Mouse (Mus musculus): ENCODE measurements around the gene Mettl7b. TPM values are rescaled to one million over a fixed set of nuclear protein-coding genes. Genes with fewer than 3 reads are reported as not detected.
A peak's percentile ranks its signal among the peaks of the same experiment; 100 is the strongest.

Gene Mettl7b
- total and polyA plus RNA-seq, 3 experiments, result not detected

DNA sequence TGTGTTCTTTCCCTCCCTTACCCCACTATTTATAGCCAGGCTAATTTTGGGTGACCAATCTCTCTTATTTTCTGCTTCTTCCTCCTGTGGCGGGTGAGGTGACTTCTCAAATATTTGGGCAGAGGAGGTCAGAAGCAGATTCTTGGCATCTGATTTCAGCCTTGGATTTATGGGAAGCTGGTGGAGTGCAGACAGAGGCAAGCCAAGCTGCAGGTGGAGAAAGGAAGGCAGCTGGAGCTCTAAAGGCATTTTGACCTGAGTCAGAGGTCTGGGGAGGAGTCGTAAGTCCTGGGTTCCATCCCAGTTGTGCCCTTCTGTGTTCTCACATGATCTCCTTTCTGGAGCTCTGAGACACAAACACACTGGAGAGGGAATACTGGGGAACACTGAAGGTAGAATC is 29.3 kb downstream of the Mettl7b start:
- TF ChIP-seq CTCF (IDR thresholded peaks at IDR 0.05; ENCODE audit: low read depth, low read length) (no peak), GATA1 (IDR thresholded peaks at IDR 0.05; ENCODE audit: borderline replicate concordance, low read length) (no peak), TAL1 (conservative IDR thresholded peaks at IDR 0.05; ENCODE audit: low read depth, low read length) (no peak), POLR2AphosphoS5 (IDR thresholded peaks at IDR 0.05; ENCODE audit: insufficient replicate concordance, low read depth, low read length) (no peak), GATA2 (IDR thresholded peaks at IDR 0.05; ENCODE audit: borderline replicate concordance, low read depth, low read length) (no peak)
- Histone ChIP-seq H3K9me3 (replicated peaks) (no peaks in the 10 kb centered on the region), H3K4me3 (ENCODE audit: low read depth, low read length) (no peak overlapping the region), H3K36me3 (replicated peaks) (no peaks in the 10 kb centered on the region), H3K27me3 (ENCODE audit: insufficient read depth, low read length) (peaks cover 66% of the 10 kb centered on the region), H3K4me1 (ENCODE audit: insufficient read depth, low read depth, low read length) (no peaks in the 10 kb centered on the region)
- ATAC-seq (ENCODE audit: extremely low read depth, insufficient number of reproducible peaks, low FRiP score, poor library complexity, severe bottlenecking), result no peak
- no peak for DNase-seq (ENCODE audit: low spot score)

- no peak for TF ChIP-seq TAL1 (conservative IDR thresholded peaks at IDR 0.05; ENCODE audit: low read depth, low read length)
- no peak for TF ChIP-seq GATA2 (IDR thresholded peaks at IDR 0.05; ENCODE audit: borderline replicate concordance, low read depth, low read length)
- TF ChIP-seq POLR2AphosphoS5 (IDR thresholded peaks at IDR 0.05; ENCODE audit: insufficient replicate concordance, low read depth, low read length), result no peak
- no peaks in the 10 kb centered on the region for H3K4me1 ChIP-seq (ENCODE audit: insufficient read depth, low read depth, low read length)
- no peaks in the 10 kb centered on the region for H3K36me3 ChIP-seq (replicated peaks)
- H3K4me3 ChIP-seq (ENCODE audit: low read depth, low read length), result no peak overlapping the region
- no peaks in the 10 kb centered on the region for H3K9me3 ChIP-seq (replicated peaks)
- DNase-seq (ENCODE audit: low spot score) (no peak), ATAC-seq (ENCODE audit: extremely low read depth, insufficient number of reproducible peaks, low FRiP score, poor library complexity, severe bottlenecking) (no peak)
- H3K27me3 ChIP-seq (ENCODE audit: insufficient read depth, low read length), result peaks cover 51% of the 10 kb centered on the region
These were observed 31.0 kb downstream of the Mettl7b start for GRCm38 (mm10) chr10:128929638-128930378.

DNA sequence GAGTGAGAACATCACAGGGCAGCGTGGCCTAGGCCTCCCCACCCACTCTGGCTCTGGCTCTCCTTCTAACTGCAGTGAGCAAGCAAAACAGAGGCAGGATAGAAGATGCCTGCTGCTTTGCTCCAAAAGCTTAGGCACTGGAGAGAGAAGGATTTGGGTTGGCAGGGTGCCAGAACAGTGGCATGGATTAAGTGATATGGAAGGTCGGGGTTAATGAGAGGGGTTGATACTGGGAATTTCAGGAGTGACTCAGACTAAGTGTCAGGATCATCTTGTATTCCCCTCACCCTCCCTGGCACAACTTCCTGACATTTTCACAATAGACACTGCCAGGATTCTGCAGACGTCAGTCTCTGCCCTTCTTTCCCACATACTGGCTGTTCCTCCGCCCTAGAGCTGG is 32.4 kb downstream of the Mettl7b start:
- H3K4me3 ChIP-seq (ENCODE audit: low read depth, low read length), result no peak overlapping the region
- H3K9me3 ChIP-seq (replicated peaks), result no peaks in the 10 kb centered on the region
- H3K27me3 ChIP-seq (ENCODE audit: insufficient read depth, low read length), result peaks cover 38% of the 10 kb centered on the region
- no peaks in the 10 kb centered on the region for H3K36me3 ChIP-seq (replicated peaks)
- TF ChIP-seq TAL1 (conservative IDR thresholded peaks at IDR 0.05; ENCODE audit: low read depth, low read length) (no peak), POLR2AphosphoS5 (IDR thresholded peaks at IDR 0.05; ENCODE audit: insufficient replicate concordance, low read depth, low read length) (no peak), GATA1 (IDR thresholded peaks at IDR 0.05; ENCODE audit: borderline replicate concordance, low read length) (no peak), GATA2 (IDR thresholded peaks at IDR 0.05; ENCODE audit: borderline replicate concordance, low read depth, low read length) (no peak), CTCF (IDR thresholded peaks at IDR 0.05; ENCODE audit: low read depth, low read length) (no peak)
- no peak for DNase-seq (ENCODE audit: low spot score)
- peaks cover 10% of the 10 kb centered on the region for H3K4me1 ChIP-seq (ENCODE audit: insufficient read depth, low read depth, low read length)
- no peak; the same call in 1 of the 2 replicates for ATAC-seq (ENCODE audit: extremely low read depth, insufficient number of reproducible peaks, low FRiP score, poor library complexity, severe bottlenecking)

DNA sequence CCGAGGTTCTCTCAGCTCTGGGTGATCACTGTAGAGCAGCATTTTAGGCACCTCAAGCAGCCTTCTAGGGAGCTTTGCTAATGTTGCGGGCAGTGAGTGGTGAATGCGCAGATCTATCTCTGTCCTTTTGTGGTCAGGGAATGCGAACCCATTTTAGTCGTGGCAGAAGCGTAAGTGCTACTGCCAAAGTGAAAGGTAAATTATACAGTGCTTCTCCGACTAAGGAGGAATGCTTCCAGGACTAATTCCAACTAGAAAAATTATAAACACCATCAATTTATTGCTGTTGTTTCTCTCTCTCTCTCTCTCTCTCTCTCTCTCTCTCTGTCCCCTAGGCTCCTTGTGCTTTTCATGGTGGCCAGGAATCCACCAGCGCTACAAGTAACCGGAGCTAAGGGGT is 36.9 kb downstream of the Mettl7b start, which contains the start of gene Bloc1s1:
Bloc1s1 (minus strand) TSS at position 101 of the 400 bp plus-strand sequence.
- Histone ChIP-seq H3K4me3 (ENCODE audit: low read depth, low read length) (peak within 1 kb of the TSS; percentile 90), H3K4me1 (ENCODE audit: insufficient read depth, low read depth, low read length) (peaks cover 24% of the 10 kb centered on the region), H3K9me3 (replicated peaks) (no peaks in the 10 kb centered on the region), H3K27me3 (ENCODE audit: insufficient read depth, low read length) (peaks cover 16% of the 10 kb centered on the region), H3K36me3 (replicated peaks) (peaks cover 32% of the 10 kb centered on the region)
- TF ChIP-seq GATA1 (IDR thresholded peaks at IDR 0.05; ENCODE audit: borderline replicate concordance, low read length), result no peak
- no peak for TF ChIP-seq TAL1 (conservative IDR thresholded peaks at IDR 0.05; ENCODE audit: low read depth, low read length)
- TF ChIP-seq GATA2 (IDR thresholded peaks at IDR 0.05; ENCODE audit: borderline replicate concordance, low read depth, low read length), result no peak
- TF ChIP-seq CTCF (IDR thresholded peaks at IDR 0.05; ENCODE audit: low read depth, low read length), result no peak
- no peak for TF ChIP-seq POLR2AphosphoS5 (IDR thresholded peaks at IDR 0.05; ENCODE audit: insufficient replicate concordance, low read depth, low read length)
- ATAC-seq (ENCODE audit: extremely low read depth, insufficient number of reproducible peaks, low FRiP score, poor library complexity, severe bottlenecking), result no peak
- DNase-seq (ENCODE audit: low spot score), result no peak

GRCm38 (mm10) chr10:128923013-128923691 is 37.6 kb downstream of the Mettl7b start:
- Histone ChIP-seq H3K9me3 (replicated peaks) (no peaks in the 10 kb centered on the region), H3K27me3 (ENCODE audit: insufficient read depth, low read length) (peaks cover 9% of the 10 kb centered on the region), H3K4me1 (ENCODE audit: insufficient read depth, low read depth, low read length) (peaks cover 24% of the 10 kb centered on the region), H3K36me3 (replicated peaks) (peaks cover 38% of the 10 kb centered on the region), H3K4me3 (ENCODE audit: low read depth, low read length) (peak overlapping the region; percentile 90)
- peak; percentile 100 for DNase-seq (ENCODE audit: low spot score)
- TF ChIP-seq TAL1 (conservative IDR thresholded peaks at IDR 0.05; ENCODE audit: low read depth, low read length), result no peak
- TF ChIP-seq CTCF (IDR thresholded peaks at IDR 0.05; ENCODE audit: low read depth, low read length), result no peak
- no peak for TF ChIP-seq POLR2AphosphoS5 (IDR thresholded peaks at IDR 0.05; ENCODE audit: insufficient replicate concordance, low read depth, low read length)
- no peak for TF ChIP-seq GATA1 (IDR thresholded peaks at IDR 0.05; ENCODE audit: borderline replicate concordance, low read length)
- TF ChIP-seq GATA2 (IDR thresholded peaks at IDR 0.05; ENCODE audit: borderline replicate concordance, low read depth, low read length), result no peak
- peak; percentile 98 for ATAC-seq (ENCODE audit: extremely low read depth, insufficient number of reproducible peaks, low FRiP score, poor library complexity, severe bottlenecking)

- no peak for DNase-seq (ENCODE audit: low spot score)
- Histone ChIP-seq H3K27me3 (ENCODE audit: insufficient read depth, low read length) (peaks cover 4% of the 10 kb centered on the region; the same call in 1 of the 2 replicates), H3K4me3 (ENCODE audit: low read depth, low read length) (peak within 1 kb of the TSS; percentile 90), H3K36me3 (replicated peaks) (peaks cover 43% of the 10 kb centered on the region), H3K4me1 (ENCODE audit: insufficient read depth, low read depth, low read length) (peaks cover 24% of the 10 kb centered on the region), H3K9me3 (replicated peaks) (no peaks in the 10 kb centered on the region)
- ATAC-seq (ENCODE audit: extremely low read depth, insufficient number of reproducible peaks, low FRiP score, poor library complexity, severe bottlenecking), result no peak
- TF ChIP-seq GATA1 (IDR thresholded peaks at IDR 0.05; ENCODE audit: borderline replicate concordance, low read length) (no peak), CTCF (IDR thresholded peaks at IDR 0.05; ENCODE audit: low read depth, low read length) (no peak), TAL1 (conservative IDR thresholded peaks at IDR 0.05; ENCODE audit: low read depth, low read length) (no peak), POLR2AphosphoS5 (IDR thresholded peaks at IDR 0.05; ENCODE audit: insufficient replicate concordance, low read depth, low read length) (no peak), GATA2 (IDR thresholded peaks at IDR 0.05; ENCODE audit: borderline replicate concordance, low read depth, low read length) (no peak)
These were observed 38.1 kb downstream of the Mettl7b start, which contains the start of gene Rdh5 for GRCm38 (mm10) chr10:128922822-128923012. TSS of gene Rdh5 (minus strand) at chr10:128922888.
